In the genomic region with DNA sequence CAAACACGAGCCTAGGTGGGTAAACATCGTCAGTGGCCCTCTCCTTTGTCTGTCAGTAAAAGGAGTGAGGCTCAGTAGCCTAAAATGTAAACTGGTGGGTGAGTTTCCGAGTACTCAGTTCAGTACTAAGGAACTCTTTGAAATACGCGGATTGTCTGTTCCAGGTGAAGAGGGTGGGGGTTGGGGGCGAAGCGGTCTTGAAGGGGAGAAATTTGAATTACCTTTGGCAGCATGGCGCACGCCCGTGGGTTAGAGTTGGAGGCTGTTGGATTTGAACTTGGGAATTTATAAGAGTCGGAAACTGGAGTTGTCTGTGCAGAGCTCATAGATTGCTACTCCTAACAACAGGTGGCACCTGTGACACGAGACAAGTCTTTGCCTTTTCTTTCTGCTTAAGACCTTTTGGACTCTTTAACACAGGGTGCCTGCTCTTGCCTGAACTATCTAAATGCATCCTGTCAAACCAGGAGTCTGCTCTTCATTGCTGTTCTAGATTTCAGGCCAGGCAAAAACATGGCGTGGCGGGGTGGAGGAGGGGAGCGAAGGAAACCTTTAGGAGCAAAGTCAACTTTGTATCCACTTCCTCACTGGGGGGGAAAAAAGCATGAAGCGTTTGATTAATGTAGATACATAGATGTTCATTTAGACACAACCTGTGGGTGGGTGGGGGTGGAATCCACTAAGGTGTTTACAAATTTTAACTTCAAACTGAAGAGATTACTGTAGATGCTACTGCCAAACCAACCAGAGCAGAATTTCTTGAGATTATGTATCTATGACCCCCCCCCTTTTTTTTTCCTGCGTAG, we compare ENCODE assay signal across 8 mouse cellular contexts.
DNase-seq lines count a peak whose midpoint lies in the region; ATAC-seq lines count a peak whose summit lies in the region.

No protein-coding gene starts in this region.

- H3K4me1 ChIP-seq in liver, embryonic 11.5 days (replicated peaks; ENCODE audit: control insufficient read depth, insufficient read depth, low read length): no peaks in the 10 kb centered on the region
- H3K4me1 ChIP-seq in embryonic facial prominence, embryonic 14.5 days (ENCODE audit: control insufficient read depth, insufficient read depth, low read length): peaks cover 17% of the 10 kb centered on the region
- H3K4me1 ChIP-seq in intestine, embryonic 16.5 days (ENCODE audit: control insufficient read depth, insufficient read depth, low read length): no peaks in the 10 kb centered on the region
- 0 out of 2 replicates have a peak, but pooled peaks cover 2% of the 10 kb centered on the region for H3K4me1 ChIP-seq in neural tube, embryonic 12.5 days

- H3K36me3 ChIP-seq in liver, embryonic 11.5 days (ENCODE audit: control insufficient read depth, insufficient read depth, low read length): no peaks in the 10 kb centered on the region
- no peaks in the 10 kb centered on the region for H3K36me3 ChIP-seq in embryonic facial prominence, embryonic 14.5 days (ENCODE audit: control insufficient read depth, insufficient read depth, low read length)
- H3K36me3 ChIP-seq in intestine, embryonic 16.5 days (ENCODE audit: control insufficient read depth, insufficient read depth, low read length): no peaks in the 10 kb centered on the region
- no peaks in the 10 kb centered on the region for H3K36me3 ChIP-seq in neural tube, embryonic 12.5 days

- peak overlapping the region; percentile 63 for H3K4me2 ChIP-seq in liver, embryonic 11.5 days
- H3K4me2 ChIP-seq in embryonic facial prominence, embryonic 14.5 days (ENCODE audit: low read depth, low read length): peak overlapping the region; percentile 52
- peak overlapping the region; percentile 69 for H3K4me2 ChIP-seq in intestine, embryonic 16.5 days (ENCODE audit: low read depth, low read length)
- peak overlapping the region; percentile 59 for H3K4me2 ChIP-seq in neural tube, embryonic 12.5 days (replicated peaks)

- H3K27ac ChIP-seq in liver, embryonic 11.5 days (ENCODE audit: low read depth, low read length): no peak overlapping the region
- no peak overlapping the region for H3K27ac ChIP-seq in embryonic facial prominence, embryonic 14.5 days (replicated peaks; ENCODE audit: low read depth, low read length)
- H3K27ac ChIP-seq in intestine, embryonic 16.5 days (ENCODE audit: low read length): no peak overlapping the region
- H3K27ac ChIP-seq in neural tube, embryonic 12.5 days: no peak overlapping the region

- no peaks in the 10 kb centered on the region for H3K9me3 ChIP-seq in liver, embryonic 11.5 days (ENCODE audit: control insufficient read depth, low read length)
- no peaks in the 10 kb centered on the region for H3K9me3 ChIP-seq in embryonic facial prominence, embryonic 14.5 days (ENCODE audit: control insufficient read depth, low read length)
- H3K9me3 ChIP-seq in intestine, embryonic 16.5 days (ENCODE audit: control insufficient read depth, low read length): no peaks in the 10 kb centered on the region
- H3K9me3 ChIP-seq in neural tube, embryonic 12.5 days: no peaks in the 10 kb centered on the region

- DNase-seq in liver, embryonic 11.5 days (ENCODE audit: low spot score): no peak
- DNase-seq in liver: no peak
- no peak for DNase-seq in embryonic facial prominence, embryonic 14.5 days (ENCODE audit: low spot score)
- no peak for DNase-seq in cerebellum, adult 9-10 months
- no peak for DNase-seq in spleen, postnatal 4 days (ENCODE audit: low spot score in 2 of 2)

- H3K27me3 ChIP-seq in liver, embryonic 11.5 days (replicated peaks; ENCODE audit: control insufficient read depth, insufficient read depth, low read length): no peaks in the 10 kb centered on the region
- H3K27me3 ChIP-seq in embryonic facial prominence, embryonic 14.5 days (replicated peaks; ENCODE audit: control insufficient read depth, insufficient read depth, low read length): no peaks in the 10 kb centered on the region
- no peaks in the 10 kb centered on the region for H3K27me3 ChIP-seq in intestine, embryonic 16.5 days (replicated peaks; ENCODE audit: control insufficient read depth, insufficient read depth, low read length)
- no peaks in the 10 kb centered on the region for H3K27me3 ChIP-seq in neural tube, embryonic 12.5 days (replicated peaks)

- H3K9ac ChIP-seq in liver, embryonic 11.5 days (ENCODE audit: low read depth, low read length): no peak overlapping the region
- H3K9ac ChIP-seq in embryonic facial prominence, embryonic 14.5 days (ENCODE audit: low read depth, low read length): no peak overlapping the region
- peak overlapping the region; percentile 46 for H3K9ac ChIP-seq in intestine, embryonic 16.5 days (ENCODE audit: low read depth, low read length)
- H3K9ac ChIP-seq in neural tube, embryonic 12.5 days: no peak overlapping the region; the same call in 1 of the 2 replicates

- no peak for ATAC-seq in liver, embryonic 11.5 days (replicated peaks; ENCODE audit: low FRiP score)
- peak; percentile 30 for ATAC-seq in embryonic facial prominence, embryonic 14.5 days (ENCODE audit: low read depth)
- ATAC-seq in intestine, embryonic 16.5 days: peak; percentile 38
- peak; percentile 51; the same call in 1 of the 2 replicates for ATAC-seq in neural tube, embryonic 12.5 days (ENCODE audit: low FRiP score, low read depth)
- no peak for ATAC-seq in monocyte, adult 5-6 weeks (replicated peaks; ENCODE audit: insufficient number of reproducible peaks, low FRiP score, low TSS enrichment, poor library complexity, severe bottlenecking)

- 43% methylated on average over 17 of the region's 17 CpGs for WGBS in liver, embryonic 11.5 days
- WGBS in embryonic facial prominence, embryonic 14.5 days: 30% methylated on average over 17 of the region's 17 CpGs
- 44% methylated on average over 17 of the region's 17 CpGs for WGBS in intestine, embryonic 16.5 days
- 47% methylated on average over 17 of the region's 17 CpGs for WGBS in neural tube, embryonic 12.5 days

- H3K4me3 ChIP-seq in liver, embryonic 11.5 days (ENCODE audit: low read depth, low read length): no peak overlapping the region
- peak overlapping the region; percentile 31 for H3K4me3 ChIP-seq in embryonic facial prominence, embryonic 14.5 days (ENCODE audit: low read depth, low read length)
- peak overlapping the region; percentile 39 for H3K4me3 ChIP-seq in intestine, embryonic 16.5 days (ENCODE audit: low read length)
- H3K4me3 ChIP-seq in neural tube, embryonic 12.5 days: peak overlapping the region; percentile 19

Comparison
In these comparisons a context has a peak if more than half of its experiments do, and no peak if none do; other contexts are left out.
1. ATAC-seq: peak in embryonic facial prominence, embryonic 14.5 days (single experiment), intestine, embryonic 16.5 days (single experiment) and neural tube, embryonic 12.5 days (single experiment); none in liver, embryonic 11.5 days (single experiment) and monocyte, adult 5-6 weeks (single experiment).
2. Peak in every context shown above with its lines, with median percentiles within 50 percentile points of each other: H3K4me2 ChIP-seq.